Mouse (Mus musculus): ENCODE measurements around the gene Avpi1. TPM values are rescaled to one million over a fixed set of nuclear protein-coding genes. Genes with fewer than 3 reads are reported as not detected.

Avpi1 gene
- polyA plus RNA-seq, 1 experiment from 2014 or later = 21.3 TPM

DNA sequence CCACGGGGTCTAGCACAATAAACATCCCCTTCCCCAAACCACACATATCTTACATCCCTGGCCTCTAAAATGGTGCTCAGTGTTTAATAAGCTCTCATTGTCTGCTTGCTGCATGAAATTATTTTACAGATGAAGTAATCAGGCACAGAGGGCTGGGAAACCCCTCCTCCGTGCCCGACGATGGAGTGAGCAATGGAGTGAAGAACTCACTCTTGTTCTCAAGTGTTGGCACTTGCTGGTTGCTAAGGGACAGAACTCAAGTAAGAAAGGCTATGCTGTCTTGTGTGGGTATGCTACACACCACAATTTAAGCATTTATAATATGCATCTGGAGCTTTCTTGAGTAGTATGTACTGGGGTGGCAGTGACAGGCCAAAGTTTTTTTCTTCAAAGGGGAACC is 16.4 kb upstream of the Avpi1 start:
- no peak for DNase-seq (ENCODE audit: low spot score)

DNA sequence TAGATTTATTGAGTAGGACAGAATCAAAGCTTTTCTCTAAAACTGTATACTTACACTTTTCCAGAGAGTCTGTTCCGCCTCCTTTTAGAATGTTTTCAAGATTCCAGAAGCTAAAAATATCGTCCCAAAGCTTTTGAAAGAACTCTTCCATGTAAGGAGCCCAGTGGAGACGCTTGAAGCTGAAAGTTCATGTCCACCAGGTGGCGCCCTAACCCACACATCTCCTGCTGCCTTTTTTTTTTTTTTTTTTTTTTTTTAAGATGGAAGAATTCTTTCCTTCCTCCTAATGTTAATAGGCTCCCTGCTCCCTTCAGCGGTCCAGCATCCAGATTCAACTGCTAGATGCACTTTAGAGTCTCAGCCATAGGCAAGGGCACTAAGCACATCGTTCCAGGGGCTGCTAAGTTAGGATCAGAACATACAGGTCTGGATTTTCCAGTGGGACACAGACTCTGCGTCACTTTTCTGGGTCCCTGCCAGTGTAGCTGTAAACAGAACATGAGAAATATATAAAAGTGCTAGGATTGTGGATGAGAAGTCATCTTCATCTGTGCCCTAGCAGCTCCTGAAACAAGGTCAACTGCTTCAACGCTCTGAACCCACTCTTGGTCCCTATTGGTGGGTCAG is 15.8 kb upstream of the Avpi1 start:
- DNase-seq (ENCODE audit: low spot score) = peak; percentile 75

DNA sequence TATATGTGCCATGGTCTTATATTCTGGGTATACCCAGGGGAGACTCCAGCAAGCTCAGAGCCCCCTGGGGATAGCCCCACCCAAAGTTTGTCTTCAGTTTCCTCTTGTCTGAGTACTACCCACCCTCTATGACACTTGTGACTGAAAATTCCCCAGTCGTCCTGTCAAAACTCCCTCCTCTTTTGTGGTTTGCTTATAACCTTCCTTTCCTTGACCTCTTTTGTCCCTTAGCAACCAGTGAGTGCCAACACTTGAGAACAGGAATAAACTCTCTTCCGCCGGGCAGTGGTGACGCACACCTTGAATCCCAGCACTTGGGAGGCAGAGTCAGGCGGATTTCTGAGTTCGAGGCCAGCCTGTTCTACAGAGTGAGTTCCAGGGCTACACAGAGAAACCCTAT is 15.2 kb upstream of the Avpi1 start:
- no peak for DNase-seq (ENCODE audit: low spot score)

DNA sequence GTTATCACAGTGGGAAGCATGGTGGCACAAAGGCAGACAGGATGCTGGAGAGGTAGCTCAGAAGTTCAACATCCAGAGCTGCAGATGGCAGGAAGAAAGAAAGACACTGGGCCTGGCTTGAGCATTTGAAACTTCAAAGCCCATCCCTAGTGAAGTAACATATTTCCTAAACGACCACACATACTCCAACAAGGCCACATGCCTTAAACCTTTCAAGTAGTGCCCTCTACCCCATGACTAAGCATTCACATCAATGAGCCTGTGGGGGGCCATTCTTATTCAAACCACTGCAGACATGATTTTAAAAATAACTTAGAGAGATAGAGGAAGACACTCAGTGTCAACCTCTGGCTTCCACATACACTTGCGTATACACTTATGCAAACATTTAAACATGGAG is 13.9 kb upstream of the Avpi1 start:
- no peak for DNase-seq (ENCODE audit: low spot score)

DNA sequence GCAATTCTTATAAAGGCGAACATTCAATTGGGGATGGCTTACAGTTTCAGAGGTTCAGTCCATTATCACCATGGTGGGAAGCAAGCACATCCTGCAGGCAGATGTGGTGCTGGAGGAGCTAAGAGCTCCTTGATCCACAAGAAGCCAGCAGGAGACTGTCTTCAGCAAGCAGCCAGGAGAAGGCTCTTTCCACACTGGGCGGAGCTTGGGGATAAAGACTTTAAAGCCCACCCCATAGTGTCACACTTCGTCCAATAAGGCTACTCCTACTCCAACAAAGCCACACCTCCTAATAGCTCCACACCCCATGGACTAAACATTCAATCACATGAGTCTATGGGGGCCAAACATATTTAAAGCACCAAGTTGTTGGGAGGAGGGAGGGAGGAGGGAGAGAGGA is 13.1 kb upstream of the Avpi1 start:
- no peak for DNase-seq (ENCODE audit: low spot score)

DNA sequence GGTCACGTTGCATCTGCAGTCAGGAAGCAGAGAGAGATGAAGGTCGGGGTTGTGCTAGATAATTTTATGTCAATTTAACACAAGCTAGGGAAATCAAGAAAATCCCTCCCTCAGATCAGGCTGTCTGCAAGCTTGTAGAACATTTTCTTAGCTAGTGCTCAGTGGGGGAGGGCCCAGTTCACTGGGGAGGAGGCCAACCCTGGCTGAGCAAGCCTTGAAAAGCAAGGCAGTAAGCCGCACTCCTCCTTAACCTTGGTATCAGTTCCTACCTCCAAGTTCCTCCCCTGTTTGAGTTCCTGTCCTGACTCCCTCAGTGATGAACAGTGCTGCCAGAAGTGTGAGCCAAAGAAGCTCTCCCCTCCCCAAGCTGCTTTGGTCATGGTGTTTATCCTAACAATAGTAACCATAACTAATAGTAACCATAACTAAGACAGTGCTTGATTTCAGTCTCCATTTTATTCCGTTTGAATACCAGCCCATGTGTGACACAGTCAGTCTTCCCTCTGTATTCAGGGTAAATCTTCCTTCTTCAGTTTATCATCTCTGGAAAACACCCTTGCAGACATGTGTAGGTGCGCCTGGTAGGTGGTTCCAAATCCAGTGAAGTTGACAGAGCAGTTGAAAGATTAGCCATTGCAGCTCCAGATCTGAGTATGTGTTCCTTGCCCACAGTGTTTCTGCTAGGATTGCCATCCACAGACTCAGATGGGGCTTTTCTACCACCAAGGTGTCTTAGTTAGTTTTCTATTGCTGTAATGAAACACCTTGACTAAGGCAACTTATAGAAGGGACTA is 11.1 kb upstream of the Avpi1 start:
- no peak for DNase-seq (ENCODE audit: low spot score)

DNA sequence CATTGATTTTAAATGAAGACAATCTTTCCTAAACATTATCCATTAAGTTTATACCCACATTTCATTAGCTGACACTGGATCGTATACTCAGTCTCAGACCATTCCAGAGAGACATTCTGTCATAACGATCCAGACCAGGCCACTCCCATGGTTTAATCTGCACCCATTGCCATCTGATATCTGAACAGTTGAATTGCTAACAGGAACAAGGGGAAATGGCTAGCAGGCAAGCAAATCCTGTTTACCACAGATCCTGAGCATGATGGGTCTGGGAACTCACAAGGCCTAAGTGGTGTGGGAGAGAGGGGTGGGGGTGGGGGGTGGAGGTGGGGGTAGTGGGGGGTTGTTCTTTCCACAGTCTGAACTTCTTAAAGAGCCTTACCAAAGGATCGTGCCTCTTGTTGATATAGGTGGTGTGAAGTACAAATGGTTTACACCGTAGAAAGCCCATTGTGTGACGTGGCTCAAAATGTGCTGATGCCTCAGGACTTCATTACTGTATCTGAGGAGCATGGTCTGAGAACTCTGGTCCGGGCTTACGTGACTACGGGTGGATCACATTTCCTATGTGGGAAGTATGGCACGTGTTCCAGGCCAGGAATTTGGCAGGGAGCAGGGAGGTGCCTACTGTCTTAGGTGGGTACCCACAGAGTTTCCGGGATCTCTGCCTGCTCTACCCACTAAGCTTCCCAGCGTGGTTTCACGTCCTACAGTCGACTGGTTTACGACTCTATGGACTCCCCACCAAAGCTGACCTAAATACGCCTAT is 9.8 kb upstream of the Avpi1 start:
- no peak for DNase-seq (ENCODE audit: low spot score)

DNA sequence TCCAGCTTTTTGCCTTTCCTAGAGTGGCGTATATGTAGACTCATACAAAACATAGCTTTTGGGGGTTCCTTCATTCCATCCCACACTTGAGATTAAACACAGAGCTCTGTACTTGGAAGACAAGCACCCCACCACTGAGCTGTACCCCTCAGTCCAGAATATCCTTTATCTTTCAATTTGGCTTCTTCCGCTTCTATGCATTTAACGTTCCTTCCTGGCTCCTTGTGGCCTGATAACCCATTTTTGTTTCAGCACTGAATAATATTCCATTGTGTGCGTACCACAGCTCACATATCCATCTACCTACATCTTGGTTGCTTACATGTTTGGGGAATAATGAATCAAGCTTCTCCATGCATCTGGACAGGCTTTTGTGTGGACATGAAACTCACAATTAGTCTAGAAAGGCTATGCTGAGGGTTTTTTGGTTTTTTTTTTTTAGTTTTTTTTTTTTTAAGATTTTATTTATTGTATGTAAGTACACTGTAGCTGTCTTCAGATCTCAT is 8.4 kb upstream of the Avpi1 start:
- no peak for DNase-seq (ENCODE audit: low spot score)

DNA sequence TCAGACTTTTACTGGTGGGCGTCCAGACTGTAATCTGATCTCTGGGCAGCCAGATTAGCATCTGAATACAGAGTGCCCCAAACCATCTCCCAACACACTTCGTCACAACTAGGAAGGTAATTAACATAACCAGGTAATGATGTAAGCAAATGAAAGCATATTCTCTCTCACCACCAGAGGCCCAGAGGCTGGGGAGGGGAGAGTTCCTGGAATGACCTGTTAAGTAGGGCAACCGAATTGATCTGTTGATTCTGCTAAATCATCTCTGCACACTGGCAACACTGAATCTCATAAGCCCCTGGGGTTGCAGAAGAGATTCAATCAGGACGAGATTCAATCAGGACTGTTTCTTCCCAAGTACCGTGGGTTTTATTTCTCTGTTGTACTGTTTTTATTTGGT is 7.3 kb upstream of the Avpi1 start:
- no peak for DNase-seq (ENCODE audit: low spot score)

DNA sequence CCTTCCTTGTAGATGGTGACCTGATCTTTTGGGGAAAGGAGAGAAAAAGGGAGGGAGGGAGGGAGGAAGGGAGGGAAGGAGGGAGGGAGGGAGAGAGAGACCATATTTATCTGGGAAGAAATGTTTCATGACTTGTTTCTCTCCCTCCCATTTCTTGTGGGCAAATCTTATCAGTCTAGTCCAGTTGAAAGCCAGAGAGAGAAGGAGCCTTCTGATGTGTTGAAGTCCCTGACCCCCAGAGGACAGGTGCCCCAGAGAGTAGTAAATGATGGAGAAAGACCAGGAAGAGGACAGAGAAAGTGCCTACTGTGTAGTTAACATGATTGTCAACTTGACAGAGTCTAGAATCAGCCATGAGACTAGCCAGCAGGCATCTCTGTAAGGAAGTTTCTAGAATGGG is 6.2 kb upstream of the Avpi1 start:
- no peak for DNase-seq (ENCODE audit: low spot score)

DNA sequence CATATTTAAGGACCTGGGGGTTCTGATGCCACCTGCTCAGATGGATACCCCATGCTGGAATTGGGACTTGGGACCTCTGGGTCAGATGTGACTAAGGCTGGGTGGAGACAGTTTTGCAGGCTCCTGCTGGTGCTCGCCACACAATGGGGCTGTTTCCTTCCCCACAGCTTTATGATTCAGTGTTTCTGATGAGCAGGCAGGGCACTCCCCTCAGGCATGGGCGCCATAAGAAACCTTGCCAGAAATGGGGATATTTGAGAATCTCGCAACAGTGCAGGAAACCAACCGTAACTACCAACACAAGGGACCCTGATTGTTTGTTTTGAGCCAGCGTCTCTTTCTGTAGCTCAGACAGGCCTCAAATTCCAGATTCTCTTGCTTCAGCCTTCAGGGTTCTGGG is 2.2 kb upstream of the Avpi1 start:
- DNase-seq (ENCODE audit: low spot score) = no peak

DNA sequence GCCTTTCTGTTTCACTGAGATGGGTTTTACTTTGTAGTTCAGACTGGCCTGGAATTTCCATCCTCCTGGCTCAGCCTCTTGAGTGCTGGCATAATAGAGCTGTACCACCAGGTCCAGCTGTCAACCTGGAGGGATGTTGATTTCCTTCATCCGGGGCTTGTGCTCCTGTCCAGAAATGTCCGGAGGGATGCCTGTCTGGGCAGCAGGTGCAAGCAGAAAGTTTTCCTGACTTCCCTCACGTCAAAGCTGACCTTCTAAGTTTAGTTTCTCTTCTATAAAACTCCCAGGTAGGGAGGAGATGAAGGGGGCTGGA is 1.4 kb upstream of the Avpi1 start:
- no peak for DNase-seq (ENCODE audit: low spot score)

DNA sequence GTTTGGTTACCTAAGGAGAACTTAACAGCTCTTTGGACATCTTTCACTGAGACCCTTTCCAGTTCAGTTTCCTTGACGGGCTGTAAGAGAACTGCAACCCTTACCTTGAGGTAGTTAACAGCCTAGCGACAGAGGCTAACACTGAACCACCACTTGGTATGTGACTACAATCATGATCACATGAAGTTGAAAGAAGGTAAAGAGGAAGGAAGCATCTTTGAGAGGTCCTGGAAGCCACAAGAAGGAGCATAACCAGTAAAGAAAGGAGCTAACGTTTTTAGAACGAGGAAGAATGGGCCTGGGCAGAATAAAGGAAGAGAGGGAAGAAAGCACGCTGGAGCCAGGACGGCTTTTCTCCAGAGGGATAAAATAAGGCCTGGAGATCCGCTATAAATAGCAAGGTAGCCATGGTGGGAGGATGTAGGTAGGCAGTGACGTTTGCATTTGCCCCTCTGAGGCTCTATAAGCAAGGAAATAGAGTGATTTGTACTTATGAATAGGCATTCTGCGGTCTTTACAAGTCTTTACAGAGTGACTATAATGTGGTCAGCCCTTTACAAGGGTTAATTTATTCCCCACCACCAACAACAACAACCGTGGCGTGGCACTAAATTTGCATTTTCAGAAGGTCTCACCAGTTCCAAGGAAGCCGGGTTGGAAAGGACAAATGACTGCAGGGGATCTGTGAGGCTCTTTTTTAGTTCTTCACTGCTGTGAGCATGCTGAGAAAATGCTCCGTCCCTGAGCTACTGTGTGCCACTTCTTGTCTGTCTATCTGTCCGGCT is 842 bp upstream of the Avpi1 start:
- DNase-seq (ENCODE audit: low spot score) = no peak

DNA sequence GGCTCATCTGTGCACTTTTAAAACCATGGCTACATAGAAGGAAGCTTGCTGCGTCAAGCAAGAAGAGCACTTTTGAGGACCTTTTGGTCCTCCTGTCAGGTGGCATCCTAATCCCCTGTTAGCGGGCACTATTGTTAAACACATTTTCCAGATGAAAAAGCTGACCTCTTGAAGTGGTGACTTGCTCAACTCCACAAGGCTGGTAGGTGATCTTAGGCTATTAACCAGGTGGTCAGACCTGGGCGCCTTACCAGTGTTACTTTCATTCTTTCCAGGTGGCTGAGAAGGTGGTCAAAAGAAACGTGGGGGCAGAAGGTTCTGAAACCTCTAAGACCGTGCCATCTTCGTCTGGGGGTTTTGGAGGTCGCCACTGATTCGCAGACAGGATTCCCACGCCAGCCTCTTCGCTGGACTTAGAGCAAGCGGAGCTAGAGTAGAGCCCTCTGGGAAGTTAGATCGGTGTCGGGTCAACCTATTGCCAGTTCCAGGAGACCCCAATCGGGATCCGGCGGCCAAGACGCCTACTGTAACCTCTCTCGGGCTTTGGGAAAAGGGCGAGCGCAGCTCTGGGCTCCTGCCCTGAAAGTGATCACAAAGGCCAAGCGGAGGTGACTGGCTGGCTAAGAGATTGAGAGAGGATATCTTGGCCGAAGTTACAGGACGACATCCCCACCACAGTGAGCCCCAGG is 663 bp downstream of the Avpi1 start:
- no peak for DNase-seq (ENCODE audit: low spot score)

DNA sequence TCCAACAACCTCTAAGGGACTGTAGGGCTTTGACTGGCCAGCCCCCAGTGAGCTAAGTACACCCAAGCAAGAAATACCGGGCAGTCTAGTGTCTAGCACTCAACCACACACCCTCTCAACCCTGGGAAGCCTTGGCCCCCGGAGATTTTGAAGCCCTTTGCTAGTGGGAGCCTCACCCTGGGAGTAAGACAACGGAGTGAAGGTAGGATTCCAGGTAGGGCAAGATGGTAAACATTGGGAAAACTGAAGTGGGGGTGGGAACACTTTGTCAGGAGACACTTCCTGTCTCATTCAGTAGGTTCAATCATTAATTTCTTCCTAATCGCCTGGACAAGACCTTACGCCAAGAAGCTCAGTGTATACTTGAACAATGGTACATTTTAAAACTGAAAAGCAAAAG is 1.8 kb downstream of the Avpi1 start:
- DNase-seq (ENCODE audit: low spot score) = no peak

DNA sequence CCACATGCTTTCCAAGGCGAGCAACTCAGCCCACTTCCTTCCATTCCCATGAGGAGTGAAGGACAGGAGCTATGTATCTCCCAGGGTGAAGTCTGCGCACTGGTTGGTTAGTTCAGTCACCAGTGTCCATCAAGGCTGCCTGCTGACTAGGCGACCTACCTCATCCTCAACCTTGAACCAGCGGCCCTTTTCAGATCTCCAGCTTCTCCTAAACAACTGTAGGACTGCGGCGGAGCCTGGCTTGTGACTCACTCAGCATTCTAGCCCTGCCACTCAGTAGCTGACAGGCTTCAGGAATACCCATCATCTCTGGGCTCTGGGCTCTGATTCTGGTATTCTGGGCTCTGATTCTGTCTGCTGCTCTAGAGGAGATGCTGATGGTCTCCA is 2.6 kb downstream of the Avpi1 start:
- DNase-seq (ENCODE audit: low spot score) = no peak

DNA sequence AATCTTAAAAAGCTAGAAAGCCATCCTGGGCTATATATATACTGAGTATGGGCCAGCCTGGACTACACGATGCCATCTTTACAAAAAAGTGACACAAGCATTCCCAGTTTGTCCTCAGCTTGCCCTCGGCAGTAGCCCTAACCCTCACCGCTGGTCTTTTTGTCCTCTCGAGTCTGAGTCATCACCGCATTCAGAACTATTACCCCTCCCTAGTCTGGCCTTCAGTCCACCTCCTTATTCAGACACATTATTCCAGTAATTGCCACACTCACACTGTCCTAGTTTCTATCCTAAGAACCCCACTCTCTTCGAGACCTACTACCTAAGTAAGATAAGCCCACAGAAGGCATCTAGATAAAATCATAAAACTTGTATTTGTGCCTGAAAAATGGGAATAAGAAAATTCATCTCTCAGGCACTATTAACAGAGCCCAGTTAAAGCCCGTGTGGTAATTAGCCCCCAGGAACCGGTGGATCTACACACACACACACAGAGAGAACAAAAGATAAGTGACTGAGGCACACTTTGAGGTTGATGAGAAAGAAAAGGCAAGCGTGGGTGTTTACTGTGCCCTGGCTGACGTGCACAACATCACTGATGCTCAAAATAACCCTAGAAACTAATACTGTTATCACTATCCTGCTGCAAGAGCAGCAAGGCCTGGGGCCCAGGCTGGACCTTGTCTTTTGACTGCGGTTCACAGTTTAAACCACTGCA is 3.2 kb downstream of the Avpi1 start:
- DNase-seq (ENCODE audit: low spot score) = no peak

DNA sequence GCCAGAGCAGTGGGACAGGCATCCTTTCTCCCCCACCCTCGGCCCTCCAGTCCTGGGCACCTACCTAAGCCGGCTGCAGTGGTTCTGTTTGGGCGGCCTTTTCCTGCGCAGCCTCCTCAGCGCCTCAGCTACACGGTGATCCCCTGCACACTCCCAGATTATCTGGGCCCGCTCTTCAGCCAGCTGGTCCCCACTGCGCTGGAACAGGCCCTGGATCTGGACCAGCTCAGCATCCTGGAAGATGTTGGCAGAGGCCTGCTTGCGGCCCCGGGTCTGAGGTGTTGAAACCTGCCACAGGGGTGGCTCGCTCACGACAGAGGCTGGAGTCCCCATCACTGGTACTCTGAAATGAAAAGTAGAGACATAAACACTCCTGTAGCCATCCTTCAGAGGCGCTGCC is 4.2 kb downstream of the Avpi1 start:
- no peak for DNase-seq (ENCODE audit: low spot score)

DNA sequence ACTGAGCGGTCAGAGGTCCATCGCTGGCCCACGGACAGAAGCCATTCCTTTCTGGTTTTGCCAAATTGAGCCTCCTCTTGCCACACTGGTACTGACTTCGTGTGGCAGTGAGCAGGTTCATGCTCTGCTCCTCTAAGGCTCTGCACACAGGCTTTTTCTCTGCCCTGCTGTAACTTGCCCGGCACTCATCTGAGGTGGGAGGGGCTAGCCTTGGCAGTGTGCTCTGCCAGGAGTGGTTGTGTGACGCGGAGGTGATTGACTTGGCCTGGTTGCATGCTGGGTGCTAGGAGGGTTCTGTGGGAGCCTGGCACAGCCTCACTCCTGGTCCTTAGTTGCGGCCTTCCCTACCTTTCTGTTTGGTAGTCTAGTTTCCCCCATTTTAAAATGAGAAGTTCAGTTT is 8.4 kb downstream of the Avpi1 start:
- no peak for DNase-seq (ENCODE audit: low spot score)

DNA sequence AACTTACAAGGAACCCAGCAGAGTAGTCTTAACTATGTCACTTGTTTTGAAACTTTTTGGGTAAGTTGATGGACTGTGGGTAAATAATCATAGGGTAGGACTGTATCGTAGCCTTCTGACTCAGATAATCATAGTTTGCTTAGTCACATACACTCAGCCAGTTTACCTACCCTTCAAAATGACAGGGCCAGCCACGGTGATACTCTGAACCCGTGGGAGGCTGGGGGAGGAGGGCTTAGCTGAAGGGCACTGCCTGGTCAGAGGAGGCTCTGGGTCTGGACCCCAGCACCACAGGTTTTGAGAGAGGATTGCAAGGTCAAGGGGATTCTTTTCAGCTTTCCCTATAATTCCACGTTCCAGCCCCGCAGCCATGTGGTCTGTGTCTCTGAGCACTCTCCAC is 10.3 kb downstream of the Avpi1 start:
- DNase-seq (ENCODE audit: low spot score) = no peak

DNA sequence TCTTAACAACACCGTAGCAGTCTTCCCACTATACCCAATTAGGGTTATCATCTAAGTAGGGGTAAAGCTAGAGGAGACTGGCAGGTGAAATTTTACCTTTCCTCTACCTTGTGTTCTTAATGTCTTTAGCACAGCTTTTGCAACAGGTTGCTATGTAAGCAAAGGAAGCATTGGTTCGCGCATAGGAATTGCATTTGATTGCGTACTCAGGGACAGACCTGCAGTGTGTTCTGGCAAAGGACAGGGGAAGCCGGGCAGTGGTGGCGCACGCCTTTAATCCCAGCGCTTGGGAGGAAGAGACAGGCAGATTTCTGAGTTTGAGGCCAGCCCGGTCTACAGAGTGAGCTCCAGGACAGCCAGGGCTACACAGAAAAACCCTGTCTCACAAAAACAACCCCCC is 10.7 kb downstream of the Avpi1 start:
- DNase-seq (ENCODE audit: low spot score) = no peak
